Mouse (Mus musculus) c-Kit-negative CD71-positive TER-119-positive erythroid progenitor cells, embryonic 14.5 days (primary cell): ENCODE measurements around the gene Cd209a.
"Not testable (repeated sequence)": the region's sequence is repeated elsewhere in the genome, so short reads cannot be mapped to it uniquely, and the experiment has no call there.

Experiments
- DNase-seq: peaks from one replicate; pipeline ENCODE4 v3.0.0-alpha.2; 2013; ENCODE audit warnings: low read depth, low spot score

Gene Cd209a

DNA sequence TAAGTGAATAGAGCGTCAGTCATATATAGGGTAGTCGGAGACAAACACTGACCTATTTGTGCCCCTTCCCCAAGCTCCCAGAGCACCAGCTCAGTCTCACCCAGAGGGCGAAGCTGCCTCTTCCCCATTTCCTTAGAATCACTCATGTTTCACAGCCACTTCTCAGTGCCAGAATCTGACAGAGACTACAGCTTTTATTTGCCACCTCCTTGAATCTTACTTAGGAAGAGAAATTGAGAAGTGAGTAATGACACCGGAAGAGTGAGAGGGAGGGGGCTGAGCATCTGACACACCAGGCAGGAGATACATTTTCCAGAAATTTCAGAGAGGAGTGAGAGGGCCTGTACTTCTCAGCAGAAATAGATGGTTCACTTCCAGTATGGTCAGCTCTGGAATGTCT is at the start of gene Cd209a:
Cd209a (minus strand) TSS at position 224 of the 400 bp plus-strand sequence.
- DNase-seq, result no peak

DNA sequence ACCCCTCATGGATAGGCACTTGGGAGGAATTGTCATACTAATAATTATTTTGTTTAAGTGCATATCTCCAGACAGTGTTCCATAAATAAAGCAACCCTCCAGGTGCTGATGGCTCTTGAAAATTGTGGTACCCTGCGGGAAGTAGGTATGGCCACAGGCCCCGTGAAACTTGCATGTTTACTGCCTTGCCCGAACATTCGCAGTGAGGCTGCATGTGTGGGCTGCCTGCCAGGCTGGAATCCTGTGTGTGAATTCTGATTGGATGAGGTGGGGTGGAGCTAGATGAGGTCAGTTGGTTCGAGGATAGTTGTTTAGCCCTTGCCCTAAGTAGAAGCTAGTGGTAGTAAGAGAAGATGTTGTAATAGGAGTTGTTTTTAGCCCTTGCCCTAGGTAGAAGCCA is 19.9 kb upstream of the Cd209a start:
- not testable (repeated sequence) for DNase-seq

DNA sequence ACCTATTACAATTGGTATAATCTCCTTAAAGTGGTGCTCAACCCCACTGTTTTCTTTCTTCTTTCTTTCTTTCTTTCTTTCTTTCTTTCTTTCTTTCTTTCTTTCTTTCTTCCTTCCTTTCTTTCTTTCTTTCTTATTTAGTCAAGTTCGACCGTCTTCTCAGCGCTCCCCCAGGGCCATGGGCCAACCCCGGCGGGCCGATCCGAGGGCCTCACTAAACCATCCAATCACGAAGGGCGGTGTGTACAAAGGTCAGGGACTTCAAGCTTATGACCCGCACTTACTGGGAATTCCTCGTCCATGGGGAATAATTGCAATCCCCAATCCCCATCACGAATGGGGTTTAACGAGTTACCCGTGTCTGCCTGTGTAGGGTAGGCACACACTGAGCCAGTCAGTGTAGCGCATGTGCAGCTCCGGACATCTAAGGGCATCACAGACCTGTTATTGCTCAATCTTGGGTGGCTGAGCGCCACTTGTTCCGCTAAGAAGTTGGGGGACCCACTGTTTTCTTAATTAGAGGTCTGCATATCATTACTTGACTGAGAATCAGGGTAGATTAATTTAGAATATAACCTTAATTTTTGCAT is 5.6 kb upstream of the Cd209a start:
- DNase-seq, result peak; percentile 93

DNA sequence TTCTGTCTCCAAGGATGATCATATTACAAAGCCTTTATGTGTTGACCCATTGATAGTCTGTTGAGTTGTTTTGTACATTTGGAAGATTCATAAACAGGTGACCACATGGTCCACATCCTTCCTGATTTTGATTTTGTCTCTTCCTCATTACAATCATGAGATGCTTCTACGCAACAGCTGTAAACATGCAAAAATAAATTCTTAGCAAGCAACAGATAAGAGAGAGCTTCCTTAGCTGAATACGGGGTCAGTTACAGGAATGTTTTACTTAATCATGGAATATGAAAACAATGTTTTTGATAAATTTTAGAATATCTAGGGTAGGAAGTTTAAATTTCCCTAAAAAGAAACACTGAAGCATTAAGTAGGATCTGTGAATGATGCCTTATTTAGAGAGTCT is 11.8 kb downstream of the Cd209a start:
- no peak for DNase-seq

- no peak for DNase-seq
Measured at GRCm38 (mm10) chr8:3735599-3735998, 13.2 kb downstream of the Cd209a start.

DNA sequence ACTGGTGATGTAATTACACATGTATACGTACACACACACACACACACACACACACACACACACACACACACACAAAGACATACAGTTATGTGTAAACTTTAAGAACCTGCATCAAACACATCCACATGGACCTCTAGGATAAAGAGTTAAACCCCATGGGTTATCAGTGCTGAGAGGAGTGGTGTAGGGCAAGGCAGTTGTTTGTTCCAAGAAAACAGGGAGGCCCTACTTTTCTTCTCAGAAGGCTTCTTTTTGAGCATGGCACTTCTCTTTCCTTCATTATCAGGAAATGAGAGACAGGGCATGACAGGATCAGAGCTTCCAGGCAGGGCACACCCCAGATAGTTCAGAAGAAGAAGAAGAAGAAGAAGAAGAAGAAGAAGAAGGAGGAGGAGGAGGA is 14.7 kb downstream of the Cd209a start:
- peak; percentile 12 for DNase-seq

DNA sequence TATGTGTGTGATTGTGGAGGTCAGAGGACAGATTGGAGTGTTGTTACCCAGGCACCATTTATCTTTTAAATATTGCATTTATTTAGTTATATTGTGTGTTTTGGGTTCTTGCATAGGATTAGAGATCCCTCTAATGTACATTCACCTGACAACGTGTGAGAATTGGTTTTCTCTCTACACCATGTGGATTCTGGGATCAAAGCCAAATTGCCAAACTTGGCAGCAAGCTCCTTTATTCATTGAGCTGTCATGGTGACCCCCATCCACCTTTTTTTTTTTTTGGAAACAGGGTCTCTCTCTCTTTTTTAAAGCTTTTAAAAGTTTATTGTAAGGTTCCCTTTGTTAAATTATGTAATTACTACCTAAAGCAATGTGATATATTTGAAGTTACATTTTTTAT is 27.7 kb downstream of the Cd209a start:
- no peak for DNase-seq

- DNase-seq, result no peak
Measured at GRCm38 (mm10) chr8:3720551-3720950, 28.2 kb downstream of the Cd209a start, which contains the start of gene Clec4g. TSS of gene Clec4g (minus strand) at chr8:3720651.

DNA sequence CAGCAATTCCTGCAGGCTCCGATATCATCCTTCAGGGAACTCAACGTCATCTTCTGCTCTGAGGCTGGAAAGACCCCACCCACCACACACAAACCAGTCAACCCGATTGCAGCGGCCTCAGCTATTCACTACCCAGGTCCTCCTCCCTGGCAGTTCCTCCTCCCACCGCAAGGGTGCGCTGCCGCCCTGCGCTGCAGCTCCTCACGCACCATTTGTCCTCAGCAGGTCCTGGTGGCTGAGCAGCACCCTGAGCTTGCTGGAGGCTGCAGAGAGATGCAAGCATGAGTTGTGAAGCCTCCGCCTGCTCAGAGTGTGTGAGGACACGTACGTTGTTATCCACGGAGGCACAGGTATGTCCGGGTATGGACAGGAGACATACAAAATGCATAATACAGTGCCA is 30.2 kb downstream of the Cd209a start:
- peak; percentile 29 for DNase-seq

DNA sequence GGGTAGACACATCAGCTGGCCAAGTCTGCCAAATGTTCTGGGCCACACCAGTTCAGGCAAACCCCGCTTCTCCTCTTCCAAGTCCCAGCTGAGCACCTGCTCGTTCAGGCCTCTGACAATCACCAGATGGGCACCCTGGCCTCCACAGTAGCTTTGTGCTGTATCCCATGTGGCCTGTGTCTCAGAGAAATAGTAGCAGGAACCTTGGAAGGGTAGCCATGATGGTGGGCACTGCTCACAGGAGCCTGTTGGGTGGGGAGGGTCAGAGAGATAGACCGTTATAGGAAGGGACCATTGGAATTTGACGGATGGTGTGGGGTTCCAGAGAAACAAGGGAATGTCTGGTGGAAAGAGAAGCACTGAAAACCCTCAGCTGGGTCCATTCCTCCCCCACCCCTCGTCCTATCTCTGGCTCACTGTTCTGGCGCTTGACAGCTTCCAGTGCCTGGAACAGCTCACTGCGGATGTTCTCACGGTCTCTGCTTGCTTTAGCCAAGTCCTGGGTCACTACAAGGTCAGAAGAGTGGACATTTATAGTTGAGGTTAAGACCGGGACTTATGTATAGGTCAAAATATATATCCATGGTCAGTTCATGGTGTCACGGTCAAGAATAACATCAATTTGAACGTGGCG is 31.3 kb downstream of the Cd209a start:
- no peak for DNase-seq

DNA sequence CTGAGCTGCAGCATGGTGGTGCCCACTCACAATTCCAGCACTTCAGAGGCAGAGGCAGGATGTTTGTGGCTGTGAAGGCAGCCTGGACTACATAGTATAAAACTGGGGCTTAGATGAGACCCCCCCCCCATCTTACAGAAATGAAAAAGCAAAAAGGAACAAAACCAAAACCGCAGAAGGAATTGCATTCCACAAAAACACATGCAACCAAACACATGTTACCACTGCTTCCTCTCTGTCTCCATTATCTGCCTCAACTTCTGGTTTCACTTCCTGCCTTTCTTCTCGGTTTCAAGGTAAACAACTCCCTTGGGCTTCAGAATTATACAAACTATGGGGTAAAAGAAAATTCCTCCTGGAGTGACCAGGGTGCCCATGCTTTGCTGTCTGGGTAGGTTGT is 37.1 kb downstream of the Cd209a start:
- no peak for DNase-seq

DNA sequence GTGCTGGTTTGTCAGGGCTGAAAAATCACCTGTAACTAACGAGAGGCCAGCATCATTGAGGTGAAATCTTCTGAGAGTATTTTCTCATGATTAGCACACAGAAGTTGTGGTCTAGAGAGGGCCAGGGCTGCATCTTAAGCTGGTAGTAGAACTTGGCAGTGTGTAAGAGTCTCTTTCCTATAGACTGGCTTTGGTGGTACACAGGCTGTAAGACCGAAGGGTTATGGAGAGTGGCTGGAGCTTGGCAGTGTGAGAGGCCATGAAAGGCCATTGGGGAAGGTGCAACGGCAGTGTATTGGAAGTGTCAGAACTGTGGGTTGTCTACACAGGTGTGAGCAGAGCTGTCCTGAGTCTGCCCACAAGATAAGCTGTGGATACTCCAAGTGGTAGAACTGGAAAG is 38.5 kb downstream of the Cd209a start:
- no peak for DNase-seq

- no peak for DNase-seq
Measured at GRCm38 (mm10) chr8:3707611-3708010, 41.2 kb downstream of the Cd209a start.

DNA sequence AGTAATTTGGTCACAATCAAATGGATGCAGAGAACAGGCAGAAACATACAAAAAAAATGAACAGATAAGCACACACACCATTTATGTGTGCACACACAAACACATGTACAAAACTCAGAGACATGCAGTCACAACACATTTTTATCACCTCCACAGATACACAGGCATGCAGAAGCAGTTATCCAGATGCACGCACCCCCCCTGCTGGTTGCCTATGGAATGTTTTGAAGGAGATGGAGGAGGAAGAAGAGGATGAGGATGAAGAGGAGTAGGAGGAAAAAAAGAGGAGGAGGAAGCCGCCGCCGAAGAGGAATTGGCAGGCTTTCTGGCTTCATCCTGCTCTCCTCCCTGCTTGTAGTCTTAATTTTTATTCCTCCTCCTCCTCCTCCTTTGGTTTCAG is 43.1 kb downstream of the Cd209a start:
- no peak for DNase-seq

DNA sequence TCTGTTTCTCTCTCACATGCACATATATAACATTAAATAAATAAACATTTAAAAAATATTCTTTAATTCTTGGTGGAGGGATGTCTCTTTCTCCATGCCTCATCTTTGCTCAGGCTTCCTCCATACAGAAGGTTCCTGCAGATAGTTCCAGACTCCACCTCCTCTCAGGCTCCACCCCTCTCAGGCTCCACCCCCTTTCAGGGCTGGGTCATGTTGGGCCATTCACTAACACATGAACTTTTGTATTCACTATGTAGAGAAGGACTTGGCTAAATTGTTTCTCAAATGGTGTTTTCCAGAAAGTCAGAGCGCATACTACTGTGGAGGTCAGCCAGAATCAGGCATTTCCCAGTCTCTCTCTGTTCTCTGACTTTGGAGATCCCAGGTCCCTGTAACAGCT is 47.3 kb downstream of the Cd209a start:
- DNase-seq, result no peak

DNA sequence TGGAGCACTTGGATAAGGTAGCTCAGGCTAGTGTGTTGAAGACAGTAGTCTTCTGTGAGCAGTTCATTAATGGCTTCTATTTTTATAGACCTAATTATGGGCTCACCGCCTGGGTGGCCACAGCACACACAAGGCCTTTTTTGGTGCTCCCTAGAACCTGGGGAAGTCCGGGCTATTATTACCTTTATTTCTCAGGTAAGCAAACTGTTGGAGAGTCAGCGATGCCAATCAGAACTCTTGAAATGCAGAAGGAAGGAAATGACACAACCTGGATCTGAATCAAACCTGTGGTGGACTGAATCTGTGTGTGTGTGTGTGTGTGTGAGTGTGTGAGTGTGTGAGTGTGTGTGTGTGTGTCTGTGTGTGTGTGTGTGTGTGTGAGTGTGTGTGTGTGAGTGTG is 54.7 kb downstream of the Cd209a start, which contains the start of gene Fcer2a:
Fcer2a (minus strand) TSS at position 55 of the 400 bp plus-strand sequence.
- no peak for DNase-seq
